Mouse (Mus musculus) kidney, embryonic 14.5 days (tissue): ENCODE results near the gene Cpd. TPM values are rescaled to one million over a fixed set of nuclear protein-coding genes. Genes with fewer than 3 reads are reported as not detected.

ENCODE experiments used
- ATAC-seq: fragments of 200-750 bp; cut with Nextera tagmentation; 2 replicates; pipeline ENCODE4 v1.8.0; 2017; ENCODE audit warnings: moderate number of reproducible peaks, mild to moderate bottlenecking, moderate TSS enrichment, moderate library complexity; ENCODE audit not compliant: low FRiP score, low TSS enrichment
- H3K27ac ChIP-seq: fragments of 300-500 bp; sonication (generic); 2 replicates; pipeline ENCODE4 v1.5.1; 2014; ENCODE audit warnings: low read depth, mild to moderate bottlenecking, low read length, moderate library complexity, mixed read lengths
- H3K27me3 ChIP-seq: fragments of 300-500 bp; sonication (generic); 2 replicates; pipeline ENCODE4 v1.6.1; 2014; ENCODE audit warnings: mild to moderate bottlenecking, low read length; ENCODE audit not compliant: control insufficient read depth, insufficient read depth
- H3K36me3 ChIP-seq: fragments of 300-500 bp; sonication (generic); 2 replicates; pipeline ENCODE4 v1.6.1; 2014; ENCODE audit warnings: low read length, mixed read lengths; ENCODE audit not compliant: control insufficient read depth, insufficient read depth
- H3K4me1 ChIP-seq: fragments of 300-500 bp; sonication (generic); 2 replicates; pipeline ENCODE4 v1.6.1; 2014; ENCODE audit warnings: low read length, mixed read lengths; ENCODE audit not compliant: control insufficient read depth, insufficient read depth
- H3K4me2 ChIP-seq: fragments of 300-500 bp; sonication (generic); replicated peaks from 2 replicates; pipeline ENCODE4 v1.6.1; 2014; ENCODE audit warnings: low read depth, mild to moderate bottlenecking, low read length
- H3K4me3 ChIP-seq: fragments of 300-500 bp; sonication (generic); 2 replicates; pipeline ENCODE4 v1.5.1; 2014; ENCODE audit warnings: mild to moderate bottlenecking, low read length
- H3K9ac ChIP-seq: fragments of 300-500 bp; sonication (generic); 2 replicates; pipeline ENCODE4 v1.6.1; 2014; ENCODE audit warnings: low read depth, mild to moderate bottlenecking, low read length, moderate library complexity
- H3K9me3 ChIP-seq: fragments of 300-500 bp; sonication (generic); 2 replicates; pipeline ENCODE4 v1.6.1; 2016; ENCODE audit warnings: low read length; ENCODE audit not compliant: control insufficient read depth
- WGBS: fragments of 180-500 bp; shearing (Covaris S2); extraction: QIAGEN DNeasy Blood & Tissue Kit; methylation state at CpG from one replicate; pipeline ENCODE4 v1.1.7; 2014; 5-methylcytosine and 5-hydroxymethylcytosine counted together
- polyA plus RNA-seq: library from polyadenylated mRNA; unstranded; fragments of >200 nt; fragmentation: Nextera tagmentation; extraction: Ambion mirVana; gene quantifications from 2 replicates; pipeline ENCODE4 v1.2.1, GENCODE M21; 2014

The Cpd gene
- polyA plus RNA-seq, 1 experiment from 2014 or later = 35.0 TPM

DNA sequence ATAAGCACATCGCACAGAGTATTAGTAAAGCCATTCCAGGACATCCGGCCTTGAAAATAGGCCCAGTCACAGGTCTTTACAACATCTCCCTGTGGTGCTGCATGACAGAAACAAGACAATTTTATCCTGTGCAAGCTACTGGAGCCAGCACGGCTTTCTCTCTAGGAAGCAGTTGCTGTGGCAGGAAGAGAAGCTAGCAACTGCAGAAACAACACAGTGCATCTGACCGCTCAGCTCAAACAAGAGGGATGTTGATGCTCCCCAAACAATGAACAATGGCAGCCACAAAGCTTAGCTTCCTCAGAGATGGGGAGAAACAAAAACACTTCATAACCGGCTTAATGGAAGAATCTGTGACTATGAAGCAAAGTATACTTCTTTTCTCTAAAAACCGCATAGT is 10.5 kb downstream of the Cpd start:
- Histone ChIP-seq H3K27ac (no peak overlapping the region), H3K9me3 (no peaks in the 10 kb centered on the region), H3K4me2 (no peak overlapping the region), H3K27me3 (no peaks in the 10 kb centered on the region), H3K4me1 (no peaks in the 10 kb centered on the region), H3K9ac (no peak overlapping the region), H3K36me3 (peaks cover 8% of the 10 kb centered on the region; the same call in 1 of the 2 replicates), H3K4me3 (no peak overlapping the region)
- 81% methylated on average over 6 of the region's 6 CpGs for WGBS
- ATAC-seq = no peak

DNA sequence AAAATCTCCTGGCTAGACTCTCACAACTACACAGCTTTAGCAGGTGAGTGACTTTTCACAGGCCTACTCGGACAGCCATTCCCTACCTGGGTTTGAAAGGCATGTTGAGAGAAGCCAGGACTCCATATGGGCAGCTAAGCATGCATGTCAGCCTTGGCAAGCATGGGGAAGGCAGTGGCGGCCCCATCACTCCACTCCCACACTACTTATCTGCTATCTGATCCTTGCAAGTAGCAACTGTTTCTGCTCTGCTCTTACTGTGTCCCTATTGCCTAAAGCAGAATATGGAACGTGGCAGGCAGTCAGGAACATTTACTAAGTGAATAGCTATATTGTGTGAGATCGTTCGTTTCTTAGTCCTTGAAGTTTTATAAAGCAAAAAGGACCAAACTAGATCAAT is 10.9 kb downstream of the Cpd start:
- Histone ChIP-seq H3K9me3 (no peaks in the 10 kb centered on the region), H3K4me3 (no peak overlapping the region), H3K36me3 (peaks cover 8% of the 10 kb centered on the region; the same call in 1 of the 2 replicates), H3K4me2 (no peak overlapping the region), H3K27ac (no peak overlapping the region), H3K27me3 (no peaks in the 10 kb centered on the region), H3K9ac (no peak overlapping the region), H3K4me1 (no peaks in the 10 kb centered on the region)
- ATAC-seq = no peak
- 62% methylated on average over 5 of the region's 5 CpGs for WGBS

DNA sequence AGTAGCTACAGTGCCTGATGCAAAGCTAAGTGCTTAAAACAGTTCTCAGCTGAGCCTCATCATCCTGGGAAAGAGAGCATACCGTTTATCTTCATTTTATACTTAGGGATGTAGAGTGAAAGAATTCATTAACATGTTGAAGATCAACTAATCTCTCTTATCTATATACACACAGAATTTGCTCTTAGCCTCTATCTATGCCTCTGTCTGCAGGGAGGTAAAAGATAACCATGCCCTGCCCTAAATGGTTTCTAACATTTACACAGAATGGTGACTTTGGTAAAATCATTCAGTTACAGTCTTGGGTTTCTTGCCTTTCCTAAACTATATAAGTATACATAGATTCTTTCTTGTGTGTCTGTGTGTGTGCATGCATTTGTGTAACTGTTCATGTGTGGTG is 12.2 kb downstream of the Cpd start:
- no peak for ATAC-seq
- Histone ChIP-seq H3K4me1 (no peaks in the 10 kb centered on the region), H3K9ac (no peak overlapping the region), H3K27ac (no peak overlapping the region), H3K27me3 (no peaks in the 10 kb centered on the region), H3K4me2 (no peak overlapping the region), H3K4me3 (no peak overlapping the region), H3K36me3 (peaks cover 8% of the 10 kb centered on the region; the same call in 1 of the 2 replicates), H3K9me3 (no peaks in the 10 kb centered on the region)
- WGBS = 88% methylated on average over 1 of the region's 1 CpGs

DNA sequence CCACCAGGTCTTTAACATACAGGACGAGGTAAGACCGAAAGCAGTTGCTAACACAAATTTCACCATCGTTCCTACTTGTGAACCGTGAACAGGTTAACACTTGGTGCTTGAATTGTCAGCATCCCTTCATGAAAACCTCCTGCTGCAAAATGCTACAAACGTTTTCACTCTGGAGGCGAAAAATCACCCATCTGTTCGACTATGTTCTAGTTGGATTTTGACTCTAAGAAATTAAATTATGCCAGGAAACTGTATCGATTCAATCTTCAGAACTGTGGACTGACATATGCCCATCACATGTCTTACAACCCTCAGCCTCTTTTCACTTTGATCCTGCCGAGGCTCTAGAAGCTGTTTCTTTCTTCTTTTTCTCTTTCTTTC is 21.9 kb downstream of the Cpd start:
- no peaks in the 10 kb centered on the region for H3K9me3 ChIP-seq
- no peak overlapping the region for H3K27ac ChIP-seq
- no peaks in the 10 kb centered on the region for H3K36me3 ChIP-seq
- H3K9ac ChIP-seq = no peak overlapping the region
- no peak overlapping the region for H3K4me3 ChIP-seq
- ATAC-seq = no peak
- WGBS = 72% methylated on average over 9 of the region's 9 CpGs
- peaks cover 11% of the 10 kb centered on the region; the same call in 1 of the 2 replicates for H3K4me1 ChIP-seq
- no peak overlapping the region for H3K4me2 ChIP-seq
- no peaks in the 10 kb centered on the region for H3K27me3 ChIP-seq

DNA sequence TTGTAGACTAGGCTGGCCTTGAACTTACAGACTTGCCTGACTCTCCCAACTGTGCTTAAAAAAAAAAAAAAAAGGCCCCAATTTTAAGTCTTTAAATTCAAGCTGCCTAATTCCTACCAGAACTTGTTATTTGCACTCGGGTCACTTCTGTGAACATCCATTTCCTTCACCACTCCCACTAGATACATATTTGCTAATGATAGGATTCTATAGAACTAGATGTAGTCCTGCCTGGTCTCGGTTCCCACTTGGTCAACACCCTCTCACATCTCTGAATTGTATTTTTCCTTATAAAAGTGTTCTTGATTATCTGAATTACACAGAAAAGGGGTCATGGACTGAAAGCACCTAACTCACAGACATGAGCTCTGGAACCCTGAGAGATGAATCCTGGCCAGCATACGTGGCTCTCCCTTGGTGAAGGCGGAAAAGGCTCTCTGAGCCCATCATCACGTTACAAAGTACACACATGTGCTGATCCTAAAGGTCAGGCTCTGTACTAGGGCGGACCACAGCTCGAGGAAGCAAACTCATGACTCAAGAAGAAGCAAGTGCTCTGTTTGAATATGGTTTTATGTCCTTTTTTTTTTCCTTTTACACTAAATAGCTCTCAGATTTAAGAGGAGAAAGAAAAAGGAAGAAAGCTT is 22.5 kb downstream of the Cpd start:
- Histone ChIP-seq H3K27me3 (no peaks in the 10 kb centered on the region), H3K36me3 (no peaks in the 10 kb centered on the region), H3K4me1 (peaks cover 11% of the 10 kb centered on the region; the same call in 1 of the 2 replicates), H3K9ac (no peak overlapping the region), H3K4me3 (no peak overlapping the region), H3K4me2 (no peak overlapping the region), H3K27ac (no peak overlapping the region), H3K9me3 (no peaks in the 10 kb centered on the region)
- ATAC-seq = no peak
- 49% methylated on average over 7 of the region's 7 CpGs for WGBS

DNA sequence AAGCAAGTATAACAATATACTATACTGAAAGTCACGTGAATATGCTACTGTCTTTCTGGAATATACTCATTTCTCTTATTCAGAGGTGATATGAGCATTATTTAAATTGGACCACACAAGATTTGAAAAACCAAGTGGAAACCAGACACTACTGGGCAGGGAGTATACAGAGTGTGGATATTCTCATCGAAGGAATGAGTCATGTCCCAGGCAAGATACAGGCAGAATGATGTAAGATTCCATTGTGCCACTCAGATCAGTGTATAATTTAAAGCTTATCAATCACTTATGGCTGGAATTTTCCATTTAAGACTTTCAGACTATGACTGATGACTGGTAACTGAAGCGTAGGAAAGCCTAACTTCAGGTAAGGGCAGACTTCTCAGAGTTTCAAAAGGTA is 23.2 kb downstream of the Cpd start:
- Histone ChIP-seq H3K4me2 (no peak overlapping the region), H3K27me3 (no peaks in the 10 kb centered on the region), H3K9ac (no peak overlapping the region), H3K4me3 (no peak overlapping the region), H3K4me1 (peaks cover 11% of the 10 kb centered on the region; the same call in 1 of the 2 replicates), H3K27ac (no peak overlapping the region), H3K36me3 (no peaks in the 10 kb centered on the region), H3K9me3 (no peaks in the 10 kb centered on the region)
- no peak for ATAC-seq
- 88% methylated on average over 3 of the region's 3 CpGs for WGBS

DNA sequence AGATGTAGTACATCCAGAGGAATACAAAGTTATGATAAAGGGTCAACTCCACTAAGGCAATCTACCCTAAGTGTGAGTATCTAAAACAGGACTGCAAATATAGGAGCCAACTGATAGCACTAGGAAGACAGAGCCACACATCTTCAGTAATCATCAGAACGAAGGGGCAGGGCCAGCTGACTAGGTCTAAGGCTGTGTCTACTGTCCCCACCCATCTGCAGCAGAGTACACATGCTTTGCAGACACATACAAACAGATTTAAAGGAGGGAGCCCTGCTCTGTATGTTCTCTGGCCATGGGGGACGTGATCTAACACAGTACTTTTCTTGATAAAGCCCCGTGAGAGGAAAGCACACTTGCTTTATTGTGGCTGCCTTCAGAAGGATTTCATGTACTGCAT is 25.5 kb downstream of the Cpd start:
- Histone ChIP-seq H3K36me3 (no peaks in the 10 kb centered on the region), H3K27me3 (no peaks in the 10 kb centered on the region), H3K4me3 (no peak overlapping the region), H3K9ac (no peak overlapping the region), H3K4me1 (peaks cover 11% of the 10 kb centered on the region; the same call in 1 of the 2 replicates), H3K4me2 (no peak overlapping the region), H3K27ac (no peak overlapping the region), H3K9me3 (no peaks in the 10 kb centered on the region)
- ATAC-seq = no peak
- 79% methylated on average over 3 of the region's 3 CpGs for WGBS

DNA sequence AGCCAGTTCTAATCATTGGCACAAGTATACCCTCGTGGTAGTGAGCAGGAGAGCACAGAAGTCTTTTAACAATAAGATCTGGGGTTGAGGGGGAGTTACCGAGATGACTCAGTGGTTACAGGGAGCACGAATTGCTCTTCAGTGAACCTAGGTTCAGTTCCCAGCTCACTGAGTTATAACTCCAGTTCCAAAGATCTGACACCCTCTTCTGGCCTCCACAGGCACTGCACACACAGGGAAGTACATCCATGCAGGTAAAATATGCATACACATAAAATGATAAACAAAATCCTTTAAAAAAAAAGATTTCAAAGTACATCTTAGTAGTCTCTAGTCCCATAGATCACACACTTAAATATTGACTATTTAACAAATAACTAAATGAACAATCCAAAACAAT is 29.2 kb downstream of the Cpd start:
- 90% methylated on average over 3 of the region's 3 CpGs for WGBS
- Histone ChIP-seq H3K36me3 (peaks cover 10% of the 10 kb centered on the region), H3K4me3 (no peak overlapping the region), H3K9ac (no peak overlapping the region), H3K4me1 (no peaks in the 10 kb centered on the region), H3K9me3 (no peaks in the 10 kb centered on the region), H3K27ac (no peak overlapping the region), H3K4me2 (no peak overlapping the region), H3K27me3 (no peaks in the 10 kb centered on the region)
- ATAC-seq = no peak

DNA sequence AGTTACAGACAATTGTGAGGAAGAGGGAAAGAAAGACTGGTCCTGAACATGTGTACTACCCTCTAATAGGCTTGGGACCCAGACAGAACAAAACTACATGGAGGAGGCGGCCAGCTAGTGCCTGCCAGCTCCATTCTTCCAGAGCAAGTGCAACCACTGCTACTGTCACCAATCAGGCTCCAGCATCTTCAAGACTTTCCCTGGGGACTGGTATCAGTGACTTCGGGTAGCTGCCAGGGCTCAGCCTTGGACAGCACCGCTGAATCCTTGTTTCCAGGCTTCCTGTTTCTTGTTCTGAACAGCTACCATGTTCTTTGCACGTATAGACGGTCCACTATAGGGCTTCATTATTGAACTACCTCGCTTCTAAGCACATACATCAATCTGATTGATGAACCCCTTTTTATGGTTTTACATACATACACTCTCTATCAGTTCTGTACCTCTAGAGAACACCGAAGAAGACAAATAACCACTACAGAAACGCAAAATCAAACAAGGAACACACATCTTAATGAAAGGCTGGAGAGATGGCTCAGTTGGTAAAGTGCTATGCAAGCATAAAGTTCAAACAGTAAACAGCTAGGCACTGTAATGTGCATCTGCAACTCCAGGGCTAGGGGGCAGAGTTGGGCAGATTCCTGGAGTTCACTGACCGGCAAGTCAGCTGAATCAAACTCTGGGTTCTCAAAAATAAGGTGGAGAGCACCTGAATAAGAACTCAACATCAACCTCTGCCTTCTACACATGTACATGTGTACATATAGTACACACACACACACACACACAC is 35.9 kb downstream of the Cpd start:
- no peak for ATAC-seq
- 86% methylated on average over 9 of the region's 9 CpGs for WGBS
- Histone ChIP-seq H3K4me3 (no peak overlapping the region), H3K27me3 (no peaks in the 10 kb centered on the region), H3K36me3 (peaks cover 41% of the 10 kb centered on the region), H3K9me3 (no peaks in the 10 kb centered on the region), H3K4me2 (no peak overlapping the region), H3K27ac (no peak overlapping the region), H3K9ac (no peak overlapping the region), H3K4me1 (0 out of 2 replicates have a peak, but pooled peaks cover 3% of the 10 kb centered on the region)
